Mouse (Mus musculus): ENCODE measurements around the gene Nt5dc3.

The Nt5dc3 gene

GRCm38 (mm10) chr10:86778398-86779116, at the start of gene Nt5dc3:
Gene Nt5dc3, plus strand, starts transcription at chr10:86779005.
- peak; percentile 75 to 83 for DNase-seq (ENCODE audit: low spot score in 2 of 2)

DNA sequence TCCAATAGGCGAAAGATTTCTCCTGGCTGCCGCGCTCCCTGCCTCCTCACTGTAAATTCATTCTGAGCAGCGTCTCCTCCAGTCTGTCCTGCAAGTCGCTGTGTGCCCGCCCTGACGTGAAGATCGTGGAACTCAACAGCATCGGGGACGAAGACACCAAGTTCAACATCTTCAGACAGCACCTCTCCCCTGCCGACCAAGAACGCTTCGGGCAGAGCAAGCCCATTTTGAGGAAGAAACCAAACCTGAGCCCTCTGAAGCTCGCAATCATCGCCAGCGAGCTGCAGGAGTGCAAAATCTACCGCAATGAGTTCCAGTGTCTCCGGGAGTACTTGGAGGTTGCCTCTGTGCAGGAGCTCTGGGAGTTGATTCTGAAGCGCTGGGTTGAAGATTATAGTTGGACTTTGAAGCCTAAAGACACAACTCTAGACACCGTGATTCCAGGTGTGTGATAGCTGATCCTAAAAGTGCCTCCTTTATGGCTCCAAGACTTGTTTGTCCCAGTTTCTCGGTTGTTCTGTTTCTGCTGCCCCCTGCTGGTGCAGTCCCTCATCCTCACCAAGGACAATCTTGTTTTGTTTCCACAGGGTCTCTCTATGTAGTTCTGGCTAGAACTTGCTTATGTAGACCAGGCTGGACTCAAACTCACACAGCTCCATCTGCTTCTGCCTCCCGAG, 47.8 kb upstream of the Nt5dc3 start:
- DNase-seq (ENCODE audit: low spot score in 2 of 2) = peak; percentile 78 to 79

DNA sequence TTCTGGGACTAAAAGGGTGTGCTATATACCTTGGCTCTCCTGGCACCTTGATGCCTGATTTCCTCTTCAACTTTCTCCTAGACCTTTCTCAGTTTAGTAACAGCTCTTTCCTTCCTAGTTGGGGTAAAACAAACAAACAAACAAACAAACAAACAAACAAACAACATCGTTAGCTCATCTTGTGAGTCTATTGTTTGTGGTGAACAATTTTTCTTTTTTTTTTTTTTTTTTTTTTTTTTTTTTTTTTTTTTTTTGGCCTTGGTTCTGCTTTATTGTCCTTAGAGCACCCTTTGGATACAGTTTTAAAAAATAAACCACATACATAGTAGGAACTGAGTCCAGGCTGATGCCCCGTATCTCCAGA, 47.3 kb upstream of the Nt5dc3 start:
- DNase-seq (ENCODE audit: low spot score in 2 of 2) = no peak

GRCm38 (mm10) chr10:86735036-86735435, 43.8 kb upstream of the Nt5dc3 start:
- DNase-seq (ENCODE audit: low spot score in 2 of 2) = no peak

DNA sequence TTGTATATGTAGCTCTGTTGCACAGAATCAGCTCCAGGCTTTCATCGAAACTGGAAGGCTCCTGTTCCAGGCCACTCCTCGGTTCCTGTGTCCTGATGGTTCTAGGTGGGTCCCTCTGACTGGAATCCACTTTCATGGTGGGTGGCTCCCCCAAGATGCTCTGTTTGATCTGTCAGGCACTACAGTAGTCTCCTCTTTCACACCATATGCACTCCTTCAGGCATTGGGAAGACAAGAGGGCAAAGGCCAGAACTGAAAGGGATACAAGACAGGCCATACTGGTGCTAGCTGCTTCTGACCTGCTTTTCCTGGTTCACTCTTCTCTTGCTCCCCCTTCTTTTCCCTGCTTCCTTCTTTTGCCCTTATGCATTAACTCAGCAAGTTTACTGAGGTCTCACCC, 35.9 kb upstream of the Nt5dc3 start:
- DNase-seq (ENCODE audit: low spot score in 2 of 2) = no peak

DNA sequence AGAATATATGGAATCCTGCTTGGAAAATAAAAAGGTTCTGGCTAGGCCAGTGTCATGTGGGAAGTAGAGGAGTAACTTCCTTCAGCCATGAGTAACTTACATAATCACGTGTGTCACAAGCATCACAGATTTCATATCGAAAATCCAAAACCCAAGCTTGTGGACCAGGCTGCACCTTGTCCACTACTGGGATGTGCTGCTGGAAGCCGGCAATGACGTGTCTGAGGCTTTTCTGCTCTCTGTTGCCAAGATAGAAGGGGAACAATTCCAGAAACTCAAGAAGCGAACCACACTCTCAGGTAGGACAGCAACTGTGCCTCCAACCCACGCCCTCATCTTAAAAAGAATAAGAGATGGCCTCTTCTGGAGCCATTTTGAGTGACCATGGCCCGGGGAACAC, 34.5 kb upstream of the Nt5dc3 start:
- no peak for DNase-seq (ENCODE audit: low spot score in 2 of 2)

- DNase-seq (ENCODE audit: low spot score in 2 of 2) = no peak
Measured at GRCm38 (mm10) chr10:86755816-86756502, 22.8 kb upstream of the Nt5dc3 start.

DNA sequence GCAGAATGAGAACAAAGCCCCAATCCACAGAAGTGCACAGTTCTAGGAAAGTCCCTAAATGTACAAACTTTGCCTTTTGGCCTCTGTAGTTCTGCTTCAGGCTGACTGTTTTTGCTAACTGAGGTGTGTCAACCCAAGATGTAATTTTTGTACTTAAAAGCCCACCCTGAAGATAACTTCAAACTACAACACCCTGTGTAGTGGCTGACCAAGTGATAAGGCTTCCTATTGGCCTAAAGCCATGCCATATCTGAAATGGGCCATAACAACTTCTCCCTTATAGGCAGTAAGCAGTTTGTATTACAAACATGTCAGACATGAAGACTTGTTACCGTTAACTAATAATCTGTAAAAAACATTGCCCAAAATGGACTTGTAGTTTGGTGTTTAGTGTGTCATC, 21.1 kb upstream of the Nt5dc3 start:
- no peak for DNase-seq (ENCODE audit: low spot score in 2 of 2)

DNA sequence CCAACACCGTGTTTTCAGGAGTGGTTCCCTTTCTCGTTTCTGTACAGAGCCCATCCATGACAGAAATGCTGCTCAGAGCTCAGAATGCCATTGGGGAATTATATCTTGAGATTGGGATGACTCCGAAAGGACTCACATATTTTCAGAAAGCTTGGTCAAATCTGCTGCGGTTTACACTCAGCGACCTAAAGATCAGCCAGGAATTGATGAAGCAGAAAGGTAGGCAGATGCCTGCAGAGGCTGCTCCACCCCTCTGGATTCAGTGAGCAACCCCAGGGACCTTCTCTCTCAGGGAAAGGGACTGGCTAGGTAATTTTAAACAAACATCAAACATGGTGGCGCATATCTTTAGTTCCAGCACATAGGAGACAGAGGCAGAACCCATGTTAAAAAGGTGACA, 20.6 kb upstream of the Nt5dc3 start:
- DNase-seq (ENCODE audit: low spot score in 2 of 2) = no peak

DNA sequence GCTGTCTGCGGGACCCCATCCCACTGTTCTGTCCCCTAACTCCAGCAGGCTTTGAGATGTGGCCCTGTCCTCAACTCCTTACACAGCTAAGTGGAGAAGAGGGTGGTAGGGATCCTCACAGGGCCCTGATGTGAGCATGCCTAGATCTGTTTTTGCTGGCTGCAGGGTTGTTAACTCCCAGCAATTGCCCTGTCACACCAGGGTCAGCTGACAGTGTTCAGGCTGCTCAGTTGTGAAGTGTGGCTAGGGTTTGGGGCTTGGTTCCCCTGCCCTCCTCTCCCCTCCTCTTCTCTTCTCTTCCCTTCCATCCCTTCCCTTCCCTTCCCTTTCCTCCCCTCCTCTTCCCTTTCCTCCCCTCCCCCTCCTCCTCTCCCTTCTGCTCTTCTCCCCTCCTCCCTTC, 17.6 kb upstream of the Nt5dc3 start:
- no peak for DNase-seq (ENCODE audit: low spot score in 2 of 2)

DNA sequence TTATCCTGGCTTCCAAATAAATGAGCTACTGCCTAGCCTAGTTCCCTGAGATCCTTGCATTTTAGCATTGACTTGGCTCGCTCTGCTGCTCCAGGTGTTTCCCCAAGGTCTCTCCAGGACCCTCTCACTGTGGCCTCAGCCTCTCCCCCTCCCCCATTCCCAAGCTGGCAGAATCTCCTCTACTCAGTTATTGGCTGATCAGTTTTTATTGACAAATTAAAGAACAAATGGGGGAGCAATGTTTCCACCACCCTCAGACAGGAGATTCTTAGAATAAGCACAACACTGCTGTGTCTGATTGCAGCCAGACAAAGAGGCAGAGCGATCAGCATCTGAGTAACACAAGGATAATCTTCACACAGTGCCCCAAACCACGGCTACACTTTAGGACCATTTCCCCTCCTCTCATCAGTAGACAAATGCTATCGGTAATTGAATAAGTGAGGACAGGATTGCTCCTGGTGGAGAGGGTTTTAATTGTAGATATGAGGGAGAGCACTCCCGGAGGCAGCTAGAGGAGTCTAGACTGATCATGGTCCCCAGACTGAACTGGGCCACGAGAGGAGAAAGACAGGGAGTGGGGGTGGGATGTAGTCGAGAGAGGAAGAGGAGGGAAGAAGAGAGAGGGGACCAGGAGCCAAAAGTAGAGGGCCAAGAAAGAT, 17.0 kb upstream of the Nt5dc3 start:
- DNase-seq (ENCODE audit: low spot score in 2 of 2) = no peak

GRCm38 (mm10) chr10:86762384-86762730, 16.4 kb upstream of the Nt5dc3 start:
- no peak for DNase-seq (ENCODE audit: low spot score in 2 of 2)

DNA sequence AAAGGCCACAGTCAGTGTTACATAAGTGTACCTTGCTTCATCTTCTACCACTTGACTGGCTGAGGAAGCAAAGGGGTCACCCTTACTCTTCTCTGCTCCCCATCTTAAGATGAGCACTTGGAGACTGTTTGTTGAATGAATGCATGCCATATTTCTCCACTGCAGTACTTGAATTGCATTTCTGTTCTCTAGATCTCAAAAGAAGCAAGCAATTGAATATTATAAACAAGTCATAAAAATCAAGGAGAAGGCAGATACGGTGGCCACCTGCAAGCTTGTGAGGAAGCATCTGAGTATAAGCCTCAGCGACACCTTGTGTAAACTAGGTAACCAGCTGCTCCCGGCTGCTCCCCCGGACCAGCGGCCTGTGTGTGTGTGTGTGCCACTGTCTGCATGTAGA, 15.1 kb upstream of the Nt5dc3 start, which contains the start of gene Gm49358:
TSS of gene Gm49358 (plus strand) at position 301 of the 400 bp plus-strand sequence.
- no peak for DNase-seq (ENCODE audit: low spot score in 2 of 2)

- DNase-seq (ENCODE audit: low spot score in 2 of 2) = no peak
Measured at GRCm38 (mm10) chr10:86765344-86765966, 13.3 kb upstream of the Nt5dc3 start.

- no peak for DNase-seq (ENCODE audit: low spot score in 2 of 2)
Measured at GRCm38 (mm10) chr10:86769216-86769615, 9.6 kb upstream of the Nt5dc3 start.

DNA sequence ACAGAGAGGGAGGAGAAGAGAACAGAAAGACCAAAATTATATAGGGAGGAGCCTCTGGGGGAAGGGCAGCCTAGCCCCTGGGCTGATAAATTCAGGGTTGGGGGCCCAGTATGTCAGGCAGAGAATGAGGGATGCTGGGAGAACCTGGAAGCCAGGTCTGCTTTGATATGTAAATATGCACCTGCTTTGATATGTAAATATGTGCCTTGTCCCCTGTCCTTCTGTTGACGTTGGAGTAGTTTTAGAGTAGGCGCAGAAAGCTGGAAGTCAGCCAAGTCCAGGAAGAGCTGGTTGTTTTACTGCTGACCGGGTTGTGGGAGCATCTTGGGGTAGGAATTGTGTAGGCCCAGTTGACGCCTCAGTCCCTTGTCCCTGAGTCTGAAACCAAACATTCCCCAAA, 9.0 kb upstream of the Nt5dc3 start:
- DNase-seq (ENCODE audit: low spot score in 2 of 2) = no peak

DNA sequence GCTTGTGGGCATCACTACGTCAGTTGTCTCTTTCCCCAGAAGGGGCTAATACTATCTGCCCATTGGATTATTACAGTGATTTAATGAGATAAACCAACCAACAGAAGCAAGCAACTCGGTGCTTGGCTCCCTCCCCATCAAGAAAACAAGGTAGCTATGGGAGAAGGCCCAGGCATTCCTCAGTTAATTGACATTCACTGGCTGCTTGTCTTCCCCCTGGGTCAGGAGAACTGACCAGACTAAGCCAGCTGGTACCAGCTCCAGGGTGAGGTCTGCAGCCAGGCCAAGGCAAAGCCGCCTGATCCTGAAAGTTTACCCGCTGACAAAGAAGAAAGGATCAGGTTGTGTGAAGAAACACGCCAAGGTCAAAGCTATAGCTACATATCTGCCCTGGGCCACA, 7.1 kb upstream of the Nt5dc3 start:
- no peak for DNase-seq (ENCODE audit: low spot score in 2 of 2)

GRCm38 (mm10) chr10:86772231-86772631, 6.6 kb upstream of the Nt5dc3 start:
- no peak for DNase-seq (ENCODE audit: low spot score in 2 of 2)

GRCm38 (mm10) chr10:86773360-86773759, 5.4 kb upstream of the Nt5dc3 start:
- no peak for DNase-seq (ENCODE audit: low spot score in 2 of 2)

DNA sequence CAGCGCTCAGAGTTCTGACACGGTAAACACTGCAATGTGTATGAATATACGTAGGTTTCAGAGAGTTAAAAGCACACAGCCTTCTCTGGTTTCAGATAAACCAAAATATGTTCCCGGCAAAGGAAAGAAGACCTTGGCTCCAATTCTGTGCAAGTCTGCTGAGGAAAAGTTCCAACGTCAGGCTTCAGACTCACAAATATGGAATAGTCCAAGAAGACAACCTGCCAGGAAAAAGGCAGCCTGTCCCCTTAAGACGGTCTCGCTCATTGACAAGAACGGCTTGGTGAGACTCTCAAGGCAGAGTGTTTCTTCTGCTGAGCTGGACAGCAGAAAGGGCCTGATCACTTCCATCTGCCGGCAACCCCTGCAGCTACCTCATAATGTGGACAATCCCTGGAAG, 2.5 kb upstream of the Nt5dc3 start:
- no peak for DNase-seq (ENCODE audit: low spot score in 2 of 2)

GRCm38 (mm10) chr10:86777614-86778319, 1.0 kb upstream of the Nt5dc3 start:
- DNase-seq (ENCODE audit: low spot score in 2 of 2) = no peak
